Mouse (Mus musculus) hindbrain, embryonic 11.5 days (tissue): ENCODE data around the gene S100a5. TPM values are rescaled to one million over a fixed set of nuclear protein-coding genes. Genes with fewer than 3 reads are reported as not detected.

Source experiments
- ATAC-seq: fragments of 200-750 bp; cut with Nextera tagmentation; 2 replicates; pipeline ENCODE4 v1.8.0; 2017; ENCODE audit warnings: mild to moderate bottlenecking, moderate TSS enrichment, moderate library complexity; ENCODE audit not compliant: low FRiP score
- DNase-seq: peaks from one replicate; pipeline ENCODE4 v3.0.0-alpha.2; 2015; ENCODE audit warnings: low spot score
- H3K27ac ChIP-seq: fragments of 300-500 bp; sonication (generic); 2 replicates; pipeline ENCODE4 v1.5.1; 2014; ENCODE audit warnings: mild to moderate bottlenecking, low read depth, low read length
- H3K27me3 ChIP-seq: fragments of 300-500 bp; sonication (generic); 2 replicates; pipeline ENCODE4 v1.6.1; 2014; ENCODE audit warnings: mild to moderate bottlenecking, low read length, moderate library complexity, mixed read lengths; ENCODE audit not compliant: control insufficient read depth, insufficient read depth
- H3K36me3 ChIP-seq: fragments of 300-500 bp; sonication (generic); 2 replicates; pipeline ENCODE4 v1.6.1; 2014; ENCODE audit warnings: mild to moderate bottlenecking, low read length, moderate library complexity, mixed read lengths; ENCODE audit not compliant: control insufficient read depth, insufficient read depth
- H3K4me1 ChIP-seq: fragments of 300-500 bp; sonication (generic); replicated peaks from 2 replicates; pipeline ENCODE4 v1.6.1; 2014; ENCODE audit warnings: low read length, mixed read lengths; ENCODE audit not compliant: control insufficient read depth, insufficient read depth
- H3K4me2 ChIP-seq: fragments of 300-500 bp; sonication (generic); replicated peaks from 2 replicates; pipeline ENCODE4 v1.6.1; 2014; ENCODE audit warnings: mild to moderate bottlenecking, low read depth, low read length
- H3K4me3 ChIP-seq: fragments of 300-500 bp; sonication (generic); 2 replicates; pipeline ENCODE4 v1.5.1; 2014; ENCODE audit warnings: low read depth, low read length
- H3K9ac ChIP-seq: fragments of 300-500 bp; sonication (generic); 2 replicates; pipeline ENCODE4 v1.6.1; 2014; ENCODE audit warnings: low read depth, low read length
- H3K9me3 ChIP-seq: fragments of 300-500 bp; sonication (generic); 2 replicates; pipeline ENCODE4 v1.6.1; 2016; ENCODE audit warnings: low read length; ENCODE audit not compliant: control insufficient read depth
- WGBS: fragments of 180-500 bp; shearing (Covaris S2); extraction: QIAGEN DNeasy Blood & Tissue Kit; methylation state at CpG from one replicate; pipeline ENCODE4 v1.1.7; 2014; 5-methylcytosine and 5-hydroxymethylcytosine counted together
- polyA plus RNA-seq: library from polyadenylated mRNA; unstranded; fragments of >200 nt; fragmentation: Nextera tagmentation; extraction: Ambion mirVana; gene quantifications from 2 replicates; pipeline ENCODE4 v1.2.1, GENCODE M21; 2014

Gene S100a5
- polyA plus RNA-seq, 1 experiment from 2014 or later: not detected

GRCm38 (mm10) chr3:90596810-90597209 is 11.5 kb upstream of the S100a5 start:
- WGBS: 83% methylated on average over 6 of the region's 6 CpGs

GRCm38 (mm10) chr3:90597736-90598135 is 10.6 kb upstream of the S100a5 start:
- Histone ChIP-seq H3K4me1 (no peaks in the 10 kb centered on the region), H3K27me3 (no peaks in the 10 kb centered on the region), H3K4me2 (no peak overlapping the region), H3K9ac (no peak overlapping the region), H3K9me3 (no peaks in the 10 kb centered on the region; the same call in 1 of the 2 replicates), H3K4me3 (no peak overlapping the region), H3K36me3 (no peaks in the 10 kb centered on the region), H3K27ac (no peak overlapping the region)
- WGBS: 62% methylated on average over 6 of the region's 6 CpGs
- ATAC-seq (no peak), DNase-seq (no peak)

More at GRCm38 (mm10) chr3:90596810-90597209, 11.5 kb upstream of the S100a5 start:
- Histone ChIP-seq H3K4me1 (no peaks in the 10 kb centered on the region), H3K27ac (no peak overlapping the region), H3K9me3 (no peaks in the 10 kb centered on the region; the same call in 1 of the 2 replicates), H3K4me2 (no peak overlapping the region), H3K36me3 (no peaks in the 10 kb centered on the region), H3K27me3 (no peaks in the 10 kb centered on the region), H3K4me3 (no peak overlapping the region), H3K9ac (no peak overlapping the region)
- DNase-seq (no peak), ATAC-seq (no peak)

DNA sequence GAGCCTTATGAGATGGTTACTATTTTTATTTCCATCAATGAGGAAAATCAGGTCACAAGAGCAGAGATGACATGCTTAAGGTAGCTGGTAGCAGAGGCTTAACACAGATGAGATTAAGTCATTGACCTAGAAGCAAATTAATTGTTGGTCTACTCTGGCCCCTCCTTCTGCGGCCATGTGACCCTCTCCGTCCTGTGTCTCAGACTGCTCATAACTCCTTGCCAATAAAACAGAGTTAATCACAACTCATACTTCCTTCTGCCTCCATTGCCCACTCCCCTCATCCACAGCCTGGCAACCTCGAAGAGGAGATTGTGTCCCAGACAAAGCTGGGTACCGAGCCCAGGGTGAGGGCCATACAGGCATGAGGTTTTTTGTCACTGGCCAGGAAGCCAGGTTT is 10.1 kb upstream of the S100a5 start:
- no peak overlapping the region for H3K9ac ChIP-seq
- no peaks in the 10 kb centered on the region for H3K4me1 ChIP-seq
- WGBS: 88% methylated on average over 4 of the region's 4 CpGs
- no peak overlapping the region for H3K27ac ChIP-seq
- DNase-seq (no peak), ATAC-seq (no peak)
- no peaks in the 10 kb centered on the region for H3K9me3 ChIP-seq
- no peak overlapping the region for H3K4me3 ChIP-seq
- H3K4me2 ChIP-seq: no peak overlapping the region
- no peaks in the 10 kb centered on the region for H3K27me3 ChIP-seq
- H3K36me3 ChIP-seq: no peaks in the 10 kb centered on the region

DNA sequence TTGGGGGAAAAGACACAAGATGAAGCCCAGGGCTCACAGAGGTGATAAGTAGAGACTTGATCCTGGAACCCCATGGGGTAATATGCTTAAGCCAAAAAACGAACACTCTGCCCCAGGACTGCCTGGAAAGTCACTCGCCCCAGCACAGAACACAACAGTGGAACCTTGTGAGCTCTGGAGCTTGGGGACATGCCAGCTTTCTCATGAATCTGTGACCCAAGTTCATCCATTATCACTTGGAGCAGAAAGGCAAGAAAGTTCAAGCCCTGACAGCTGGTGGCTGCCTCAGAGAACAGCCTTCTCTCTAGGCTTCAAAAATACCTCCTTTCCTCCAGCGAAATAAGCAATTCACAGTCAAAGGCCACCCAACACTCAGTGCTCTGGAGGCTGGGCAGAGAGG is 8.9 kb upstream of the S100a5 start:
- 87% methylated on average over 3 of the region's 3 CpGs for WGBS
- Histone ChIP-seq H3K27ac (no peak overlapping the region), H3K4me3 (no peak overlapping the region), H3K27me3 (no peaks in the 10 kb centered on the region), H3K4me2 (no peak overlapping the region), H3K36me3 (no peaks in the 10 kb centered on the region), H3K9ac (no peak overlapping the region), H3K4me1 (no peaks in the 10 kb centered on the region), H3K9me3 (no peaks in the 10 kb centered on the region)
- DNase-seq: no peak
- no peak for ATAC-seq

GRCm38 (mm10) chr3:90600036-90600435 is 8.3 kb upstream of the S100a5 start:
- H3K27me3 ChIP-seq: no peaks in the 10 kb centered on the region
- no peak overlapping the region for H3K4me3 ChIP-seq
- 83% methylated on average over 6 of the region's 6 CpGs for WGBS
- no peaks in the 10 kb centered on the region for H3K9me3 ChIP-seq
- ATAC-seq: no peak
- H3K4me1 ChIP-seq: no peaks in the 10 kb centered on the region
- DNase-seq: no peak
- no peak overlapping the region for H3K27ac ChIP-seq
- H3K4me2 ChIP-seq: no peak overlapping the region
- H3K9ac ChIP-seq: no peak overlapping the region
- H3K36me3 ChIP-seq: no peaks in the 10 kb centered on the region

DNA sequence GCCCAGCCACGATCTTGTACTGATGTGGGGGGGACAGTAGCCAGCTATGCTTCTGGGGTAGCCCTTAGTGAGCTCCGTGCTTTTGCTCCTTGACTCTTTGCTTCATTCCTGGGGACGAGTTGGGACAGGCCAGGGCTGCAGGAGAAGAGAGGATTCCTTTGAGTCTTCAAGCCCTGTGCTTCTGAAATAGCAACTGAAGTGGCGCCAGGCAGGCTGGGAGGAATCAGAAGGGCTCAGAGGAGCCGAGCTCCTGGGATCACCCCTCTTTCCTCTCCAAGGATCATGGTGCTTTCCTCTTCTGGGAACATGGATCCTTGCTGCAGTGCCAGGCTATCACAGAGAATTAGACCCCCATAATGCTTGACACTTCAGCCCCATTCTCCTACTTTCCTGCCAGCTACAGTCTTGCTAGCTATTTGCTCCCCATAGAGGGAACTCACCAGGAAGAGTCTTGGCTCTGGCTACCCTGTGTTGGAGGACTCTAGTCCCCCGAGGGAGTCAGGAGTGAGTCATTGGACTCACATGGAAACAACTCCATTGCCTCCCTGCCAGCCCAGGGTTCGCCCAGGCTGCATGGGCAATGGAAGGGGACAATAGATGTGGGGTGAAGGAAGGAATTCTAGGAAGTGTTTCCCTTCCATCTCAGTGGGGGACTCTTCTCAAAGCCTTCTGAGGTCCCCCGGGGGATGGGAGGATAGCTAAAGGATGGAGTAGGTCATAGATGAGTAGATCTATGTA is 7.7 kb upstream of the S100a5 start:
- DNase-seq (no peak), ATAC-seq (no peak)
- Histone ChIP-seq H3K4me1 (no peaks in the 10 kb centered on the region), H3K36me3 (no peaks in the 10 kb centered on the region), H3K9ac (no peak overlapping the region), H3K27me3 (no peaks in the 10 kb centered on the region), H3K4me2 (no peak overlapping the region), H3K27ac (no peak overlapping the region), H3K9me3 (no peaks in the 10 kb centered on the region), H3K4me3 (no peak overlapping the region)
- 79% methylated on average over 8 of the region's 8 CpGs for WGBS

DNA sequence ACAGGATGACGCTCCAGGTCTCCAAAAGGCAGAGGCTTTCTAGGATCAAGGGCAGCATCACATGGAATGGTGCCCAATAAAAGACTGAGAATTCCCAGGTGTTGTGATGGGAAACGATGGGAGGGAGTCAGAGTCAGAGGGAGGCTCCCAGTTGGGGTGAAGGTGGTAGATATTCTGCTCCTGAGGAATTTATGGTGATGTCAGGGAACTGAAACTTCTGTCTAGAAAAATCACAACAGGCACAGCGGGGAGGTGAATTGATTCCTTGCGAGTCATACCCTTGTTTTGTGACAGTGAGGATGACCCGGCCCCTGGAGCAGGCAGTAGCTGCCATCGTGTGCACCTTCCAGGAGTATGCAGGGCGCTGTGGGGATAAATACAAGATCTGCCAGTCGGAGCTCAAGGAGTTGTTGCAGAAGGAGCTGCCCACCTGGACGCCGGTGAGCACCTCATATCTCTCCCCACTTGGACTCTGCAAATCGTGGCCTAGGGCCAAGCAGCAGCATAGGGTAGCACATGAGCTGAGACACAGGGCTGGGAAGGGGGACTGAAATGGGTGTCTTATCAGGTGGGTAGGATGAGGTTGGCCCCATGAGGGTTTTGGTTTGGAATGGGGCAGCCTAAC is 6.7 kb upstream of the S100a5 start, which contains the start of gene Gm42674:
Gene Gm42674, plus strand, starts transcription at position 419 of the 625 bp plus-strand sequence.
- H3K4me3 ChIP-seq: no peak within 1 kb of the TSS
- H3K36me3 ChIP-seq: no peaks in the 10 kb centered on the region
- no peak within 1 kb of the TSS for H3K27ac ChIP-seq
- DNase-seq (no peak), ATAC-seq (no peak)
- no peak within 1 kb of the TSS for H3K9ac ChIP-seq
- H3K4me2 ChIP-seq: no peak within 1 kb of the TSS
- H3K9me3 ChIP-seq: no peaks in the 10 kb centered on the region
- 85% methylated on average over 11 of the region's 11 CpGs for WGBS
- no peaks in the 10 kb centered on the region for H3K27me3 ChIP-seq
- no peaks in the 10 kb centered on the region for H3K4me1 ChIP-seq

GRCm38 (mm10) chr3:90603623-90604022 is 4.7 kb upstream of the S100a5 start, which contains the start of gene S100a4:
S100a4 (plus strand) TSS chr3:90603771.
- H3K4me3 ChIP-seq: no peak within 1 kb of the TSS
- no peak for ATAC-seq
- H3K27ac ChIP-seq: no peak within 1 kb of the TSS
- H3K4me2 ChIP-seq: no peak within 1 kb of the TSS
- H3K36me3 ChIP-seq: no peaks in the 10 kb centered on the region
- H3K9ac ChIP-seq: no peak within 1 kb of the TSS
- 78% methylated on average over 3 of the region's 3 CpGs for WGBS
- no peak for DNase-seq
- no peaks in the 10 kb centered on the region for H3K9me3 ChIP-seq
- no peaks in the 10 kb centered on the region for H3K4me1 ChIP-seq
- H3K27me3 ChIP-seq: no peaks in the 10 kb centered on the region

DNA sequence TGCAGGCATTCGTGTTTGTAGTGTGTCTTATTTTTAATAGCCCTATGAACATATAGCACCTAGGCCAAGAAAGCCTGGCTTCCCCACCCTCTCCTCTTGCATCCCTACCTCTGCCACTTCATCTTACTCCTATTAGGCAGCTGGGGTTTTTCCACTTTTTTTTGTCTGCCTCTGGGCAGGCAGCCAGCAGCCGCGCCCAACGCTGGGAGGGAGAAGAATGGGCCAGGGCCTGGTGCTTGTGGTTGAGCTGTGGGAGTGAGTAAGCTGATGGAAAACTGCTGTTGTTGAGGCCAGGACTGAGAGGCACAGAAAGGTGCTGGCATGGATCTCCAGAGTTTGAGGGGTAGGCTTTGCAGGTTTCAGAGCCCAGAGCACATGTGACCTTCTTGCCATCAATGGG is 3.9 kb upstream of the S100a5 start:
- H3K9ac ChIP-seq: no peak overlapping the region
- H3K27ac ChIP-seq: no peak overlapping the region
- WGBS: 82% methylated on average over 4 of the region's 4 CpGs
- no peaks in the 10 kb centered on the region for H3K36me3 ChIP-seq
- H3K4me3 ChIP-seq: no peak overlapping the region
- no peaks in the 10 kb centered on the region for H3K27me3 ChIP-seq
- no peaks in the 10 kb centered on the region for H3K4me1 ChIP-seq
- no peak overlapping the region for H3K4me2 ChIP-seq
- ATAC-seq (no peak), DNase-seq (no peak)
- no peaks in the 10 kb centered on the region for H3K9me3 ChIP-seq
